Mouse (Mus musculus) liver, adult (tissue): ENCODE measurements around the gene Pygl.

Source experiments
- GATA4 ChIP-seq: IDR thresholded peaks from 2 replicates; pipeline ENCODE4 v1.6.1; 2014; ENCODE audit warnings: mild to moderate bottlenecking, low read length; ENCODE audit not compliant: insufficient replicate concordance

Gene Pygl

DNA sequence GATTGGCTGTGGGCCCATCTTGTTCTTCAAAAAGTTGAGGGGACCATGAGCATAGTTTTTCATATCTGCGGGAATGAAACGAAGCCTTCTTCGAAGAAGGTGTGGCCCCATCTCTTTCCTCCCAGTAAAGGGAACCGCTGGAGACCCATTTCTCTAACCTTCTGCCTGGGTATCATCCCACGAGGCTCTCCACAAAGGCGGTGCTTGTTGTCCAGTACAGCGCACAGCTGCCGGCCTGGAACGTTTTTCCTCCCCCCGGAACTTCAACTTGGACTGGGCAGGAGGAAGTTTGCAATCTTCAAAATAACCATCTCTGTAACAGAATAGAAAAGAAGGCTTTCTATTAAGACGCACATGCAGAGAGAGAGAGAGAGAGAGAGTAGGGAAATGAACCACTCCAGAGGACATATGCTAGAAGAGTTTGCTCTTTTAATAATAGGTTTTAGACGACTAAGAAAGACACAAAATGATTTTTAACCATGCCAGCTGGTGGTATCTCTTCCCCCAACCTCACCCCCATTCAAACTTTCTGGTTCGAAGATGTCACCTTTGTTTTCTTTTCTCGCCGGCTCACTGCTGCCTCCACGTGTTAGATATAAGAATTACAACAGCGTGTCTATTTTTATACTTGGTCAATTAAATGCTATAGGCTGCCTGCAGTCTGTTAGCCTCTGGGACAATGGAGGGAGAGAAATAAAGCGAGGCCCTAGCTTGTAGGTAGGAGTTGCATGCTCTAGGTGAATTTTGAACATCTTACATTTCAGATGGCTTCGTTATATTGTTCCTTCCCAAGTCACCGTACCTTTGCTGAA is 86.4 kb downstream of the Pygl start:
- no peak for TF ChIP-seq GATA4

- no peak for TF ChIP-seq GATA4
Measured at GRCm38 (mm10) chr12:70140993-70141576, 90.2 kb downstream of the Pygl start.
